Comparison of ENCODE assay signal across 25 mouse cellular contexts in genomic region chr3:75320999-75321398, GRCm38 (mm10). TPM values are rescaled to one million over a fixed set of nuclear protein-coding genes. Genes with fewer than 3 reads are reported as not detected.
DNase-seq lines count a peak whose midpoint lies in the region; ATAC-seq and TF ChIP-seq lines count a peak whose summit lies in the region.
"Had no signal": no experiment of that assay in that cellular context is flagged by ENCODE, and none has a peak within 500 bp of the region (broad histone marks: within the 10 kb centered on the region; RNA-seq: fewer than 3 reads in every experiment).

No protein-coding gene starts in this region.

- no peaks in the 10 kb centered on the region for H3K27me3 ChIP-seq in C2C12 (ENCODE audit: control insufficient read depth, insufficient read depth, insufficient read length)
- no peaks in the 10 kb centered on the region for H3K27me3 ChIP-seq in forebrain, embryonic 12.5 days
- no peaks in the 10 kb centered on the region for H3K27me3 ChIP-seq in heart, embryonic 10.5 days (ENCODE audit: insufficient read depth, poor library complexity, severe bottlenecking)
- H3K27me3 ChIP-seq: liver, embryonic 12.5 days; midbrain, embryonic 15.5 days had no signal

- intact Hi-C loops in left cerebral cortex, postnatal 36 days (cut with DNase I) = no loop called here

- no peaks in the 10 kb centered on the region for H3K4me1 ChIP-seq in forebrain, embryonic 12.5 days
- H3K4me1 ChIP-seq in heart, embryonic 10.5 days = no peaks in the 10 kb centered on the region
- H3K4me1 ChIP-seq: liver, embryonic 12.5 days; midbrain, embryonic 15.5 days had no signal

- ATAC-seq in forebrain, embryonic 12.5 days (ENCODE audit: low FRiP score) = no peak
- ATAC-seq: activated CD4-positive, CD25-positive, alpha-beta regulatory T cell, adult 4 months; liver, embryonic 12.5 days; midbrain, embryonic 15.5 days had no signal

- no peak for TF ChIP-seq CTCF in C2C12 (IDR thresholded peaks at IDR 0.05; ENCODE audit: control insufficient read depth, insufficient read depth, insufficient read length)
- TF ChIP-seq CTCF in layer of hippocampus, adult 2 months (conservative IDR thresholded peaks at IDR 0.05) = no peak

- 82% methylated on average over 4 of the region's 4 CpGs for WGBS in forebrain, embryonic 12.5 days
- 82% methylated on average over 4 of the region's 4 CpGs for WGBS in heart, embryonic 10.5 days

- no peak overlapping the region for H3K9ac ChIP-seq in forebrain, embryonic 12.5 days
- H3K9ac ChIP-seq: hindbrain, embryonic 14.5 days; liver, embryonic 12.5 days; lung, embryonic 14.5 days; midbrain, embryonic 15.5 days had no signal

- no peaks in the 10 kb centered on the region for H3K36me3 ChIP-seq in C2C12 (ENCODE audit: control insufficient read depth, insufficient read depth)
- no peaks in the 10 kb centered on the region for H3K36me3 ChIP-seq in forebrain, embryonic 12.5 days (replicated peaks)
- no peaks in the 10 kb centered on the region for H3K36me3 ChIP-seq in heart, embryonic 10.5 days
- H3K36me3 ChIP-seq: liver, embryonic 12.5 days; midbrain, embryonic 15.5 days had no signal

- no peak overlapping the region for H3ac ChIP-seq in C2C12 (ENCODE audit: control insufficient read depth, insufficient read length, low read depth)

- H3K79me3 ChIP-seq in C2C12 (ENCODE audit: low read depth) = no peaks in the 10 kb centered on the region

- DNase-seq in frontal cortex, adult 2 months (ENCODE audit: extremely low spot score in 1 of 2, low spot score in 1 of 2) = peak; percentile 17 to 65
- DNase-seq in frontal cortex, postnatal 10 days (ENCODE audit: low spot score in 2 of 2) = no peak
- peak; percentile 37 to 44 for DNase-seq in layer of hippocampus, adult 2 months (ENCODE audit: low spot score in 2 of 2)
- DNase-seq in left cerebral cortex, postnatal 36 days (ENCODE audit: low spot score in 2 of 2) = peak; percentile 7 to 29
- no peak for DNase-seq in B cell, adult 2 months
- DNase-seq in heart, embryonic 10.5 days (ENCODE audit: low spot score) = no peak
- DNase-seq: adrenal gland, postnatal 25 days; cerebellum, adult 9-10 months; gastrocnemius, postnatal 36 days; heart, postnatal 14 days; kidney, adult 18-20 months; kidney, postnatal 10 days; lung, embryonic 14.5 days had no signal

- no peak overlapping the region for H3K27ac ChIP-seq in layer of hippocampus, adult 2 months
- no peak overlapping the region for H3K27ac ChIP-seq in forebrain, embryonic 12.5 days
- no peak overlapping the region for H3K27ac ChIP-seq in heart, embryonic 10.5 days
- H3K27ac ChIP-seq: hindbrain, embryonic 14.5 days; liver, embryonic 12.5 days; midbrain, embryonic 15.5 days had no signal

- no peaks in the 10 kb centered on the region for H3K9me3 ChIP-seq in forebrain, embryonic 12.5 days
- H3K9me3 ChIP-seq in heart, embryonic 10.5 days = no peaks in the 10 kb centered on the region
- H3K9me3 ChIP-seq: liver, embryonic 12.5 days; midbrain, embryonic 15.5 days had no signal

- no peak overlapping the region for H3K4me2 ChIP-seq in forebrain, embryonic 12.5 days
- H3K4me2 ChIP-seq: heart, embryonic 11.5 days; hindbrain, embryonic 14.5 days; liver, embryonic 12.5 days; lung, embryonic 14.5 days; midbrain, embryonic 15.5 days had no signal

- no peak overlapping the region for H3K4me3 ChIP-seq in C2C12 (ENCODE audit: insufficient read depth, poor library complexity, severe bottlenecking)
- H3K4me3 ChIP-seq in layer of hippocampus, adult 2 months = no peak overlapping the region
- no peak overlapping the region for H3K4me3 ChIP-seq in forebrain, embryonic 12.5 days (replicated peaks)
- no peak overlapping the region for H3K4me3 ChIP-seq in heart, embryonic 10.5 days
- H3K4me3 ChIP-seq: liver, embryonic 12.5 days; midbrain, embryonic 15.5 days had no signal

- H3K79me2 ChIP-seq in C2C12 (ENCODE audit: control insufficient read depth, insufficient read depth) = no peaks in the 10 kb centered on the region

TF ChIP-seq in C2C12, 6 proteins besides CTCF, POLR2A, EP300 and RAD21:
- peak; percentile 53 for TF ChIP-seq USF1 (IDR thresholded peaks at IDR 0.05; ENCODE audit: low read depth)
- no peak for TF ChIP-seq FOSL1 (IDR thresholded peaks at IDR 0.05; ENCODE audit: insufficient read depth, low read length, poor library complexity, severe bottlenecking)
- TF ChIP-seq MAX (IDR thresholded peaks at IDR 0.05) = no peak
- no peak for TF ChIP-seq MYOG (IDR thresholded peaks at IDR 0.05; ENCODE audit: control insufficient read depth, extremely low read depth, insufficient read length)

RNA-seq across cellular contexts. Expression of gene Serpini2, which starts 51.1 kb away (rescaled TPM):
- polyA plus RNA-seq in frontal cortex, adult 2 months (2012; rRNA removed) = not detected in 2 replicates
- not detected for polyA plus RNA-seq in C2C12 (2012; fragmentation: generic; extraction: Trizol)
- not detected for total RNA-seq in layer of hippocampus, adult 2 months (2021)
- not detected for total RNA-seq in left cerebral cortex, postnatal 36 days (2021)
- polyA plus RNA-seq in forebrain, embryonic 12.5 days (2016; fragmentation: Nextera tagmentation; extraction: Ambion mirVana) = not detected in 2 replicates
- not detected in 2 replicates for polyA plus RNA-seq in heart, embryonic 10.5 days (2016; fragmentation: Nextera tagmentation; extraction: Ambion mirVana)
- total RNA-seq: adrenal gland, postnatal 25 days; gastrocnemius, postnatal 36 days; heart, postnatal 14 days; megakaryocyte progenitor cell, adult 5-6 weeks had no signal
- polyA plus RNA-seq: activated CD4-positive, CD25-positive, alpha-beta regulatory T cell, adult 4 months; embryonic facial prominence, embryonic 14.5 days; heart, embryonic 11.5 days; hindbrain, embryonic 14.5 days; limb, embryonic 11.5 days; liver, embryonic 12.5 days; lung, embryonic 14.5 days; midbrain, embryonic 15.5 days; neural tube, embryonic 11.5 days; urinary bladder, adult 2 months had no signal

Comparison
In these comparisons a context has a peak if more than half of its experiments do, and no peak if none do; other contexts are left out.
1. DNase-seq: peak in frontal cortex, adult 2 months (2 of 2), layer of hippocampus, adult 2 months (2 of 2) and left cerebral cortex, postnatal 36 days (2 of 2); none in frontal cortex, postnatal 10 days (0 of 2), B cell, adult 2 months (0 of 2) and heart, embryonic 10.5 days (single experiment).